In the genomic region with DNA sequence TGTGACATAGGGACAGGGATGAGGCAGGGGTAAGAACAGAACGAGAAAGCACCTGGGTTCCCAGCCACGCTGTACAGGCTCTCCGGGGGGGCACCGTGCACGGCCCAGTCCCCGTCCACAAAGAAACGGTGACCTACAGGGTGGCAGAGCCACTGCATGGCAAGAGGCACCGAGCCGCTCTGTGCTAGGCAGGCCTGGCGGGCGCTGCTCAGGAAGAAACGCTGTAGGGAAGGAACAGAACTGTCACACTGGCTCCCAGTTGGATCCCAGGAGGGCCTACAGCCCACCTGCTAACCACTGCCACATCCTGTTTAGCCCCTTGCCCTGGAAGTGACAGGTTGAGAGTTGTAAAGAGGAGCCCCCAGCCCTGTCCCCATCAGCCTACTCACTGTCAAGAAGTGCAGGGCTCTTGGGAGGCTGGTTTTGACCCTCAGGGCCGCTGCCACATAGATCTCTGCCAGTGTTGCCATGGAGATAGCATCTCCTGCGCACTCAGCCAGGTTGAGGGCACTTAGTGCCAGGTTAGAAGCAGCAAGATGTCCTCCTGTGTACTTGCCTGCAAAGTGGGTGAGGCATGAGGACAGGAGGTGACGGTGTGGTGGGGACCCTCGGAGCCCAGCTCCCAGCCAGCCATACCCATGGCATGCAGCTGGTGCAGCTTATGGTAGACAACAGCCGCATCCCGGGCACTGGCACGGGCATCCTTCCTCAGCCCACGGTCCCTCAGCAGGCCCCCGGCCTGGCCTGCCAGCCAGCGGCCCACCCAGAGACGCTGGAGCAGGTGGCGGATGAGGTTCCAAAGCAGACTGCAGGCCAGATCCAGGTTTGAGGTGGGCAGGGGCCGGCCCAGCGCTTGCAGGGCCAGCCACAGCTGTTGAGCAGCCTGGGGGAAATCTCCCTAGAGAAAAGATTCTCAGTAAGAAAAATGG, we compare ENCODE assay signal across 11 mouse cellular contexts. TPM values are rescaled to one million over a fixed set of nuclear protein-coding genes. Genes with fewer than 3 reads are reported as not detected.
A peak's percentile ranks its signal among the peaks of the same experiment; 100 is the strongest.
DNase-seq lines count a peak whose midpoint lies in the region; ATAC-seq and TF ChIP-seq lines count a peak whose summit lies in the region.
"Had no signal": no experiment of that assay in that cellular context is flagged by ENCODE, and none has a peak within 500 bp of the region (broad histone marks: within the 10 kb centered on the region; RNA-seq: fewer than 3 reads in every experiment).

No protein-coding gene starts in this region.

- no peaks in the 10 kb centered on the region for H3K9me3 ChIP-seq in hindbrain, embryonic 10.5 days
- H3K9me3 ChIP-seq in midbrain, postnatal 0 days (ENCODE audit: low read length): no peaks in the 10 kb centered on the region
- H3K9me3 ChIP-seq: heart, embryonic 15.5 days had no signal

- H3K9ac ChIP-seq in midbrain, postnatal 0 days (replicated peaks; ENCODE audit: low read length, poor library complexity, severe bottlenecking): peak overlapping the region; percentile 29; the same call in 1 of the 2 replicates
- H3K9ac ChIP-seq: heart, embryonic 15.5 days; liver, embryonic 14.5 days had no signal

- H3K27ac ChIP-seq in layer of hippocampus, adult 2 months: peak overlapping the region; percentile 20; the same call in 1 of the 2 replicates
- peak overlapping the region; percentile 53; the same call in 1 of the 2 replicates for H3K27ac ChIP-seq in hindbrain, embryonic 10.5 days
- 0 out of 2 replicates have a peak overlapping the region, but pooled peaks have one; percentile 7 for H3K27ac ChIP-seq in midbrain, postnatal 0 days (ENCODE audit: low read depth, low read length)
- H3K27ac ChIP-seq: heart, embryonic 15.5 days; liver, embryonic 14.5 days had no signal

- intact Hi-C loops in left cerebral cortex, postnatal 10 days (cut with DNase I): no loop called here
- intact Hi-C loops in gastrocnemius, postnatal 14 days (cut with DNase I; ENCODE audit: low total_unique reads): loop anchor here (5.0 kb wide), 1 partner anchor 94 kb away; no protein-coding TSS in a partner anchor

- no peak overlapping the region for H3K4me2 ChIP-seq in midbrain, postnatal 0 days (ENCODE audit: low read depth, low read length, poor library complexity, severe bottlenecking)
- H3K4me2 ChIP-seq: heart, embryonic 15.5 days had no signal

- no peak for ATAC-seq in midbrain, postnatal 0 days (ENCODE audit: low FRiP score)

- peaks cover 53% of the 10 kb centered on the region for H3K4me1 ChIP-seq in hindbrain, embryonic 10.5 days (replicated peaks)
- no peaks in the 10 kb centered on the region; the same call in 1 of the 2 replicates for H3K4me1 ChIP-seq in midbrain, postnatal 0 days (ENCODE audit: insufficient read depth, low read length)

- TF ChIP-seq CTCF in layer of hippocampus, adult 2 months (conservative IDR thresholded peaks at IDR 0.05): no peak
- no peak for TF ChIP-seq CTCF in midbrain, postnatal 0 days (IDR thresholded peaks at IDR 0.05)

- peaks cover 97% of the 10 kb centered on the region for H3K36me3 ChIP-seq in hindbrain, embryonic 10.5 days
- peaks cover 52% of the 10 kb centered on the region for H3K36me3 ChIP-seq in midbrain, postnatal 0 days (ENCODE audit: insufficient read depth, low read length)

- no peak for DNase-seq in layer of hippocampus, adult 2 months (ENCODE audit: low spot score in 2 of 2)
- DNase-seq in layer of hippocampus, postnatal 36 days: no peak
- peak; percentile 75 for DNase-seq in cerebellum, adult 9-10 months
- DNase-seq in hindbrain, embryonic 10.5 days (ENCODE audit: low spot score): no peak
- DNase-seq in midbrain, postnatal 0 days (ENCODE audit: low spot score): peak; percentile 64
- DNase-seq in left cerebral cortex, postnatal 10 days (ENCODE audit: extremely low spot score in 1 of 2, low spot score in 2 of 2): no peak
- DNase-seq in adrenal gland, adult 2 months: no peak
- DNase-seq in gastrocnemius, postnatal 14 days: no peak
- DNase-seq: B cell, adult 2 months had no signal

- no peak overlapping the region for H3K4me3 ChIP-seq in layer of hippocampus, adult 2 months
- no peak overlapping the region for H3K4me3 ChIP-seq in hindbrain, embryonic 10.5 days
- H3K4me3 ChIP-seq in midbrain, postnatal 0 days (ENCODE audit: low read depth, low read length): no peak overlapping the region
- H3K4me3 ChIP-seq: heart, embryonic 15.5 days had no signal

- H3K27me3 ChIP-seq in hindbrain, embryonic 10.5 days (ENCODE audit: insufficient read depth, poor library complexity, severe bottlenecking): no peaks in the 10 kb centered on the region
- H3K27me3 ChIP-seq in midbrain, postnatal 0 days (ENCODE audit: insufficient read depth, low read length): no peaks in the 10 kb centered on the region
- H3K27me3 ChIP-seq: heart, embryonic 15.5 days had no signal

- whole genome bisulfite sequencing in hindbrain, embryonic 10.5 days: 94% methylated on average over 26 of the region's 26 CpGs
- WGBS in midbrain, postnatal 0 days: 81% methylated on average over 23 of the region's 26 CpGs

RNA-seq across cellular contexts. Expression of gene Srebf1, which starts 19.4 kb away (rescaled TPM):
- total RNA-seq in layer of hippocampus, adult 2 months (2021): 10 to 100 TPM; 64.2 to 70.8 TPM
- total RNA-seq in layer of hippocampus, postnatal 36 days (2021): 10 to 100 TPM; 47.1 to 56.2 TPM
- 45.0 and 55.8 TPM in 2 replicates for polyA plus RNA-seq in hindbrain, embryonic 10.5 days (2016; fragmentation: Nextera tagmentation; extraction: Ambion mirVana)
- total RNA-seq in midbrain, postnatal 0 days (2014; rRNA removed): 77.1 and 96.5 TPM in 2 replicates
- polyA plus RNA-seq in midbrain, postnatal 0 days (2015; fragmentation: Nextera tagmentation; extraction: Ambion mirVana): 34.5 and 38.1 TPM in 2 replicates
- 10 to 100 TPM; 41.5 to 43.0 TPM for total RNA-seq in left cerebral cortex, postnatal 10 days (2021)
- 100 to 1,000 TPM; 201 to 250 TPM for total RNA-seq in adrenal gland, adult 2 months (2021)
- 661 and 745 TPM in 2 replicates for polyA plus RNA-seq in adrenal gland, adult 2 months (2012; rRNA removed)
- total RNA-seq in gastrocnemius, postnatal 14 days (2021): 10 to 100 TPM; 20.9 to 24.5 TPM

Comparison
In these comparisons a context has a peak if more than half of its experiments do, and no peak if none do; other contexts are left out.
1. DNase-seq: peak in cerebellum, adult 9-10 months (single experiment) and midbrain, postnatal 0 days (single experiment); none in layer of hippocampus, adult 2 months (0 of 2), layer of hippocampus, postnatal 36 days (0 of 2), hindbrain, embryonic 10.5 days (single experiment), left cerebral cortex, postnatal 10 days (0 of 2), adrenal gland, adult 2 months (single experiment) and gastrocnemius, postnatal 14 days (single experiment).
2. Peak in every context shown above with its lines, with median percentiles within 50 percentile points of each other: H3K27ac ChIP-seq.